Mouse (Mus musculus): ENCODE results near the gene Tpk1.

Tpk1 gene

GRCm38 (mm10) chr6:43665677-43666546, at the start of gene Tpk1:
Tpk1 (minus strand) TSS chr6:43666278.
- DNase-seq (ENCODE audit: low spot score): peak; percentile 94

- no peak for DNase-seq (ENCODE audit: low spot score)
Observed at GRCm38 (mm10) chr6:43702810-43703614, 36.9 kb upstream of the Tpk1 start.

- DNase-seq (ENCODE audit: low spot score): no peak
Observed at GRCm38 (mm10) chr6:43691863-43692262, 25.8 kb upstream of the Tpk1 start.

- DNase-seq (ENCODE audit: low spot score): no peak
Observed at GRCm38 (mm10) chr6:43685985-43686384, 19.9 kb upstream of the Tpk1 start.

- DNase-seq (ENCODE audit: low spot score): no peak
Observed at GRCm38 (mm10) chr6:43682535-43682934, 16.5 kb upstream of the Tpk1 start.

GRCm38 (mm10) chr6:43678689-43679212, 12.7 kb upstream of the Tpk1 start:
- no peak for DNase-seq (ENCODE audit: low spot score)

GRCm38 (mm10) chr6:43677566-43677965, 11.5 kb upstream of the Tpk1 start:
- no peak for DNase-seq (ENCODE audit: low spot score)

- DNase-seq (ENCODE audit: low spot score): no peak
Observed at GRCm38 (mm10) chr6:43676139-43676538, 10.1 kb upstream of the Tpk1 start.

- DNase-seq (ENCODE audit: low spot score): no peak
Observed at GRCm38 (mm10) chr6:43674986-43675760, 9.1 kb upstream of the Tpk1 start.

GRCm38 (mm10) chr6:43670939-43671338, 4.9 kb upstream of the Tpk1 start:
- DNase-seq (ENCODE audit: low spot score): no peak

- DNase-seq (ENCODE audit: low spot score): no peak
Observed at GRCm38 (mm10) chr6:43667681-43668080, 1.6 kb upstream of the Tpk1 start.

GRCm38 (mm10) chr6:43666611-43667400, 728 bp upstream of the Tpk1 start:
- no peak for DNase-seq (ENCODE audit: low spot score)

GRCm38 (mm10) chr6:43661822-43662221, 4.3 kb downstream of the Tpk1 start:
- DNase-seq (ENCODE audit: low spot score): no peak

- no peak for DNase-seq (ENCODE audit: low spot score)
Observed at GRCm38 (mm10) chr6:43658290-43658689, 7.8 kb downstream of the Tpk1 start.

GRCm38 (mm10) chr6:43657845-43658244, 8.2 kb downstream of the Tpk1 start:
- DNase-seq (ENCODE audit: low spot score): no peak

GRCm38 (mm10) chr6:43654876-43655456, 11.1 kb downstream of the Tpk1 start:
- no peak for DNase-seq (ENCODE audit: low spot score)

GRCm38 (mm10) chr6:43649516-43649915, 16.6 kb downstream of the Tpk1 start:
- DNase-seq (ENCODE audit: low spot score): no peak

GRCm38 (mm10) chr6:43645674-43646073, 20.4 kb downstream of the Tpk1 start:
- DNase-seq (ENCODE audit: low spot score): no peak

GRCm38 (mm10) chr6:43645105-43645504, 21.0 kb downstream of the Tpk1 start:
- no peak for DNase-seq (ENCODE audit: low spot score)

GRCm38 (mm10) chr6:43643718-43644117, 22.4 kb downstream of the Tpk1 start:
- no peak for DNase-seq (ENCODE audit: low spot score)

GRCm38 (mm10) chr6:43642375-43642774, 23.7 kb downstream of the Tpk1 start:
- DNase-seq (ENCODE audit: low spot score): no peak

Measured in ovary, postnatal 36 days (tissue).